Mouse (Mus musculus) MEL (cell line): ENCODE measurements around the gene Foxi2. TPM values are rescaled to one million over a fixed set of nuclear protein-coding genes. Genes with fewer than 3 reads are reported as not detected.

ENCODE experiments used
- DNase-seq: peaks from one replicate; pipeline ENCODE4 v3.0.0; 2011; ENCODE audit warnings: low read depth, low spot score
- H3K27ac ChIP-seq: 2 replicates; pipeline ENCODE4 v1.5.1; 2012; ENCODE audit warnings: low read depth, mild to moderate bottlenecking, control low read depth, low read length, moderate library complexity; ENCODE audit not compliant: control insufficient read depth
- H3K27me3 ChIP-seq, 2 experiments: fragments of 150-350 bp in 1 of 2; sonication (generic) in 1 of 2; 2 replicates each; pipeline ENCODE4 v1.6.1; 2012; ENCODE audit warnings: low read length in 2 of 2, mild to moderate bottlenecking in 2 of 2, improper control_type of control experiment in 1 of 2, moderate library complexity in 1 of 2; ENCODE audit not compliant: insufficient read depth in 2 of 2, control insufficient read depth in 1 of 2
- H3K36me3 ChIP-seq, 2 experiments: 2 replicates each; pipeline ENCODE4 v1.6.1; 2012 to 2014; ENCODE audit warnings: low read length in 2 of 2, improper control_type of control experiment in 1 of 2, inconsistent platforms in 1 of 2, mild to moderate bottlenecking in 1 of 2; ENCODE audit not compliant: insufficient read depth in 2 of 2, control insufficient read depth in 1 of 2
- H3K4me1 ChIP-seq, 2 experiments: fragments of 150-350 bp in 1 of 2; sonication (generic) in 1 of 2; 2 replicates each; pipeline ENCODE4 v1.6.1; 2012; ENCODE audit warnings: low read length in 2 of 2, improper control_type of control experiment in 1 of 2, mild to moderate bottlenecking in 1 of 2; ENCODE audit not compliant: insufficient read depth in 2 of 2, control insufficient read depth in 1 of 2
- H3K4me3 ChIP-seq, 2 experiments: fragments of 150-350 bp in 1 of 2; sonication (generic) in 1 of 2; 2 replicates each; pipeline ENCODE4 v1.5.1; 2012; ENCODE audit warnings: low read depth in 2 of 2, low read length in 2 of 2, mild to moderate bottlenecking in 2 of 2, moderate library complexity in 2 of 2, control low read depth in 1 of 2, improper control_type of control experiment in 1 of 2; ENCODE audit not compliant: control insufficient read depth in 1 of 2, insufficient read depth in 1 of 2
- H3K79me2 ChIP-seq: 2 replicates; pipeline ENCODE4 v1.6.1; 2012; ENCODE audit warnings: mild to moderate bottlenecking, low read length, moderate library complexity; ENCODE audit not compliant: control insufficient read depth, poor library complexity, insufficient read depth
- H3K9ac ChIP-seq: 2 replicates; pipeline ENCODE4 v1.6.1; 2012; ENCODE audit warnings: low read depth, mild to moderate bottlenecking, control low read depth, low read length, moderate library complexity; ENCODE audit not compliant: control insufficient read depth, poor library complexity, severe bottlenecking
- H3K9me3 ChIP-seq: fragments of 150-350 bp; sonication (generic); replicated peaks from 2 replicates; pipeline ENCODE4 v1.6.1; 2012; ENCODE audit warnings: mild to moderate bottlenecking, low read length, improper control_type of control experiment, moderate library complexity; ENCODE audit not compliant: insufficient read depth
- CTCF ChIP-seq, 3 experiments: IDR thresholded peaks in 2 of 3; conservative IDR thresholded peaks in 1 of 3; 2 replicates each; pipeline ENCODE4 v1.5.1; 2011 to 2012; ENCODE audit warnings: low read length in 3 of 3, low read depth in 2 of 3, mild to moderate bottlenecking in 2 of 3, improper control_type of control experiment in 1 of 3, inconsistent platforms in 1 of 3, mixed read lengths in 1 of 3, moderate library complexity in 1 of 3; ENCODE audit not compliant: control insufficient read depth in 1 of 3, insufficient read depth in 1 of 3, poor library complexity in 1 of 3, severe bottlenecking in 1 of 3
- E2F4 ChIP-seq: IDR thresholded peaks from 2 replicates; pipeline ENCODE4 v1.6.1; 2011; ENCODE audit warnings: low read depth, low read length, improper control_type of control experiment, borderline replicate concordance
- ETS1 ChIP-seq: IDR thresholded peaks from 2 replicates; pipeline ENCODE4 v1.6.1; 2012; ENCODE audit warnings: low read depth, mild to moderate bottlenecking, inconsistent platforms, low read length, improper control_type of control experiment, moderate library complexity
- HCFC1 ChIP-seq: IDR thresholded peaks from 2 replicates; pipeline ENCODE4 v1.6.1; 2012; ENCODE audit warnings: low read depth, mild to moderate bottlenecking, inconsistent platforms, low read length, improper control_type of control experiment, moderate library complexity
- JUND ChIP-seq: IDR thresholded peaks from 2 replicates; pipeline ENCODE4 v1.6.1; 2011; ENCODE audit warnings: low read depth, mild to moderate bottlenecking, improper control_type of control experiment, low read length
- MAX ChIP-seq: IDR thresholded peaks from 2 replicates; pipeline ENCODE4 v1.6.1; 2011; ENCODE audit warnings: low read length, improper control_type of control experiment
- MXI1 ChIP-seq: IDR thresholded peaks from 2 replicates; pipeline ENCODE4 v1.6.1; 2011; ENCODE audit warnings: mild to moderate bottlenecking, low read depth, low read length, improper control_type of control experiment
- MYB ChIP-seq: IDR thresholded peaks from 2 replicates; pipeline ENCODE4 v1.6.1; 2011; ENCODE audit warnings: mild to moderate bottlenecking, low read depth, low read length, improper control_type of control experiment
- NRF1 ChIP-seq: IDR thresholded peaks from 2 replicates; pipeline ENCODE4 v1.6.1; 2014; ENCODE audit warnings: low read depth, mild to moderate bottlenecking, inconsistent platforms, low read length, improper control_type of control experiment, moderate library complexity; ENCODE audit not compliant: poor library complexity, insufficient read depth, severe bottlenecking
- POLR2AphosphoS2 ChIP-seq: IDR thresholded peaks from 2 replicates; pipeline ENCODE4 v1.6.1; 2011; ENCODE audit warnings: low read length, improper control_type of control experiment
- RAD21 ChIP-seq: IDR thresholded peaks from 2 replicates; pipeline ENCODE4 v1.6.1; 2011; ENCODE audit warnings: mild to moderate bottlenecking, low read depth, low read length, improper control_type of control experiment
- TBP ChIP-seq: IDR thresholded peaks from 2 replicates; pipeline ENCODE4 v1.8.0; 2011; ENCODE audit warnings: low read depth, low read length, improper control_type of control experiment
- USF2 ChIP-seq, 2 experiments: IDR thresholded peaks; 2 replicates each; pipeline ENCODE4 v1.6.1; 2011 to 2012; ENCODE audit warnings: improper control_type of control experiment in 2 of 2, low read length in 2 of 2, borderline replicate concordance in 1 of 2, inconsistent platforms in 1 of 2, low read depth in 1 of 2, mild to moderate bottlenecking in 1 of 2; ENCODE audit not compliant: insufficient read depth in 1 of 2
- ZKSCAN1 ChIP-seq: IDR thresholded peaks from 2 replicates; pipeline ENCODE4 v1.6.1; 2012; ENCODE audit warnings: low read depth, mild to moderate bottlenecking, inconsistent platforms, low read length, improper control_type of control experiment, moderate library complexity
- ZMIZ1 ChIP-seq: IDR thresholded peaks from 2 replicates; pipeline ENCODE4 v1.6.1; 2012; ENCODE audit warnings: low read depth, mild to moderate bottlenecking, inconsistent platforms, low read length, improper control_type of control experiment, moderate library complexity
- polyA plus RNA-seq, 2 experiments: library from polyadenylated mRNA; stranded (reverse) in 1 of 2; unstranded in 1 of 2; fragments of >175 nt in 1 of 2; fragments of >200 nt in 1 of 2; gene quantifications; 2 replicates each; pipeline versions ENCODE4 v1.2.1 to v1.2.4; 2012; ENCODE audit warnings: low replicate concordance in 2 of 2, low read depth in 1 of 2; ENCODE audit not compliant: insufficient read length in 2 of 2, insufficient read depth in 1 of 2, missing spikeins in 1 of 2
- total RNA-seq: library from RNA; depleted of rRNA; stranded (reverse); fragments of 300-350 nt; gene quantifications from 2 replicates; pipeline ENCODE4 v1.2.3, GENCODE M21; 2012

Foxi2 gene
- total and polyA plus RNA-seq, 3 experiments: not detected

DNA sequence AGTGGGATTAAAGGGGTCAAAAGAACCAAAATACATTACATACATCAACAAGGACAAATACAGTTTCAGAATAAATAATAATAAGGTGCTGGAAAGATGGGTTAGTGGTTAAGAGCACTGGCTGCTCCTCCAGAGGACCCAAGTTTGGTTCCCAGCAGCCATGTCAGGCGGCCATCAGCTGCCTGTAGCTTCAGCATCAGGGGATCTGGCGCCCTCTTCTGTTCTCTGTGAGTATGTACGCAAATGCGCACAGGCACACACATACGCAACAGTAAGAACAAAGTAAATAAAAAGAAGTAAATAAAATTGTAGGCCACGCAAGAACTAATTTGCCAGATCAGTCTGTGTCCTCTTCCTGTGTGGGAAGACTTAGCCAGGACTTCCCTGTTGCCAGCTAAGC, 18.7 kb downstream of the Foxi2 start:
- Histone ChIP-seq H3K36me3 (no peaks in the 10 kb centered on the region), H3K4me1 (no peaks in the 10 kb centered on the region), H3K27ac (no peak overlapping the region), H3K9ac (no peak overlapping the region), H3K9me3 (no peaks in the 10 kb centered on the region), H3K79me2 (no peaks in the 10 kb centered on the region), H3K4me3 (no peak overlapping the region), H3K27me3 (no peaks in the 10 kb centered on the region)
- TF ChIP-seq RAD21 (peak; percentile 9), MAX (no peak), CTCF (IDR thresholded peaks at IDR 0.05 in 2 of 3, conservative IDR thresholded peaks at IDR 0.05 in 1 of 3; ENCODE audit: control insufficient read depth in 1 of 3, insufficient read depth in 1 of 3, low read depth in 2 of 3, low read length in 3 of 3, poor library complexity in 1 of 3, severe bottlenecking in 1 of 3) (peak; percentile 18 to 50 (median 27); a peak in 3 of 6 replicates)
- DNase-seq: peak; percentile 20

DNA sequence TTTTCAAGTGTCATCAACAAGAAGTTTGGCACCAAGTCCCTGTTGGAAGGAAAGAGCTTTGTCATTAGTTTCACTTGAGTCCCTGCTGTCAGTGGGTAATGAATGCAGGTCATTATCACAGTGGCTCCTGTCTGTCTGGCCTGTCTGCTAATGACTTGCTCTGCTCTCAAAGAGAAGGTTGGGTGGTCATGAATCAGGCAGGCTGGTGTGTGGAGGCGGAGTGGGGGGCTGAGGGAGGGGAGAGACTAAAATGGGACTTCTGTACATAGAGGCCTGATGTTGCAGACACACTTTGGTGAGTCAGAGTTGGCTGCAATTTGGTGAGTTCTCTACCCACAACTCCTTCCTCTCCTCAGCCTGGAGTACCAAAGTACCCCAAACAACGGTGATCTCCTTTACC, 20.8 kb downstream of the Foxi2 start:
- Histone ChIP-seq H3K9me3 (no peaks in the 10 kb centered on the region), H3K36me3 (no peaks in the 10 kb centered on the region), H3K27me3 (no peaks in the 10 kb centered on the region), H3K9ac (no peak overlapping the region), H3K4me1 (no peaks in the 10 kb centered on the region), H3K79me2 (no peaks in the 10 kb centered on the region), H3K4me3 (no peak overlapping the region), H3K27ac (no peak overlapping the region)
- TF ChIP-seq MYB (no peak), E2F4 (no peak), ZKSCAN1 (no peak), POLR2AphosphoS2 (no peak), HCFC1 (no peak), USF2 (IDR thresholded peaks at IDR 0.05; ENCODE audit: borderline replicate concordance in 1 of 2, insufficient read depth in 1 of 2, low read depth in 1 of 2, low read length in 2 of 2) (no peak), JUND (no peak), ZMIZ1 (no peak), ETS1 (no peak)
- no peak for DNase-seq

DNA sequence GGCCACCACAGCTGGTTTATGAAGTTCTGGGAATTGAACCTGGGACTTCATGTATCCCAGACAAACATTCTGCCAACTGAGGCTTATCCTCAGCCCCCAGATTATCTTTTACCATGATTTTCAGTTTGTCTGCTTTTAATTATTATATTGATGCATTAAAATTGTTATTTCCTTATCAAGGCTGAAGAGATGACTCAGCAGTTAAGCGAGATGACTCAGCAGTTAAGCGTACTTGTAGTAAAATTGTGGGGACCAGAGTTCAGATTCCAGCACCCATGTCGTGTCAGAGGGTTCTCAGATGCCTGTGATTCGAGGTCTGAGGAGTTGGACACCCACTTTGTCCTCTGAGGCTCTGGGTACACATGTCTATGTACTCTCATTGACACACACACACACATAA, 33.8 kb downstream of the Foxi2 start:
- Histone ChIP-seq H3K27ac (no peak overlapping the region), H3K9me3 (no peaks in the 10 kb centered on the region), H3K4me3 (no peak overlapping the region), H3K27me3 (no peaks in the 10 kb centered on the region), H3K9ac (no peak overlapping the region), H3K79me2 (no peaks in the 10 kb centered on the region), H3K4me1 (no peaks in the 10 kb centered on the region), H3K36me3 (no peaks in the 10 kb centered on the region)
- peak; percentile 8 for DNase-seq
- no peak for TF ChIP-seq USF2 (IDR thresholded peaks at IDR 0.05; ENCODE audit: borderline replicate concordance in 1 of 2, insufficient read depth in 1 of 2, low read depth in 1 of 2, low read length in 2 of 2)
- TF ChIP-seq ZMIZ1: no peak
- TF ChIP-seq POLR2AphosphoS2: no peak
- TF ChIP-seq MAX: no peak
- no peak for TF ChIP-seq ETS1
- no peak for TF ChIP-seq ZKSCAN1
- no peak for TF ChIP-seq MXI1
- TF ChIP-seq TBP: no peak
- TF ChIP-seq NRF1: no peak
- TF ChIP-seq, all 39 proteins: peak for 0
